Mouse (Mus musculus): ENCODE measurements around the gene Ddx42.

GRCm38 (mm10) chr11:106178036-106178782 is 38.5 kb upstream of the Ddx42 start:
- TF ChIP-seq CTCF (conservative IDR thresholded peaks at IDR 0.05; ENCODE audit: insufficient read depth, insufficient read length, low read depth, low read length) (no peak), POLR2A (IDR thresholded peaks at IDR 0.05; ENCODE audit: low read depth, low read length) (no peak)
